15 mouse cellular contexts compared by ENCODE assay signal in the genomic region with DNA sequence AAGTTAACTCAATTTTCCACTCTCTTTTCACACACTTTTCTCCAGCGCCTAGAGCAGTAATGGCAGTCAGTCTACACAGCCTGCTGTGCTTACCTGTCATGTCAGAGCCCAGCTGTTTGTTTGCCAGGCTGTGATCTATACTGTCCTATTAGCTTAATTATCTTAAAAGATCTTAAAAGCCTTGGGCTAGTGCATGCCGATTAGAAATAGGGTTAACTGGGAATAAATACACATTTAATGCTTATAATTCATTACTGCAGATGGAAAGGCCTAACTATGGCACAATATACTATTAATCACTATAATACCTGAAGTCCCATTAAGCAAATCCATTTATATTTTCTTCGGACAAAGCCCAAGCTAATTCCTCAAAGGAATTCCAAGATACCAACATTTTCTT.
"Had no signal": no experiment of that assay in that cellular context is flagged by ENCODE, and none has a peak within 500 bp of the region (broad histone marks: within the 10 kb centered on the region; RNA-seq: fewer than 3 reads in every experiment).

No protein-coding gene starts in this region.

- DNase-seq: heart, postnatal 10 days; heart, postnatal 14 days; heart, postnatal 36 days; heart, postnatal 4 days; kidney, adult 18-20 months; kidney, adult 2 months; kidney, adult 8-10 months; kidney, adult 9 months; kidney, postnatal 10 days; kidney, postnatal 14 days; kidney, postnatal 25 days; kidney, postnatal 36 days; kidney, postnatal 4 days; layer of hippocampus, adult 9-11 months; layer of hippocampus, postnatal 36 days had no signal
